Mouse (Mus musculus) bone marrow, adult 2 months (tissue): Measurements from ENCODE around the gene Ppp1r3e.

Experiments used
- CTCF ChIP-seq: fragments of 200-500 bp; IDR thresholded peaks from 2 replicates; pipeline ENCODE4 v1.5.1; 2011; ENCODE audit warnings: low read length, control low read depth; ENCODE audit not compliant: control insufficient read depth, insufficient read depth
- POLR2A ChIP-seq: fragments of 200-500 bp; IDR thresholded peaks from 2 replicates; pipeline ENCODE4 v1.6.1; 2011; ENCODE audit warnings: low read depth, mild to moderate bottlenecking, control low read depth, low read length, borderline replicate concordance; ENCODE audit not compliant: control insufficient read depth

GRCm38 (mm10) chr14:54912109-54912850, 34.9 kb upstream of the Ppp1r3e start:
- no peak for TF ChIP-seq CTCF
- no peak for TF ChIP-seq POLR2A
